Comparison of ENCODE assay signal across 27 mouse cellular contexts in genomic region chr3:125813798-125814197, GRCm38 (mm10).
DNase-seq lines count a peak whose midpoint lies in the region; ATAC-seq and TF ChIP-seq lines count a peak whose summit lies in the region.
"Had no signal": no experiment of that assay in that cellular context is flagged by ENCODE, and none has a peak within 500 bp of the region (broad histone marks: within the 10 kb centered on the region; RNA-seq: fewer than 3 reads in every experiment).

No protein-coding gene starts in this region.

- ATAC-seq in kidney, embryonic 15.5 days (replicated peaks; ENCODE audit: low FRiP score) = peak; percentile 85
- ATAC-seq in kidney, postnatal 0 days (replicated peaks; ENCODE audit: low FRiP score, low read depth) = no peak; the same call in 1 of the 2 replicates
- no peak for ATAC-seq in lung, postnatal 0 days
- ATAC-seq: CD4-positive, CD25-positive, alpha-beta regulatory T cell, adult 4 months; forebrain, embryonic 14.5 days; forebrain, embryonic 16.5 days had no signal

- H3K9me3 ChIP-seq in kidney, embryonic 15.5 days (replicated peaks) = no peaks in the 10 kb centered on the region
- no peaks in the 10 kb centered on the region for H3K9me3 ChIP-seq in kidney, postnatal 0 days (replicated peaks; ENCODE audit: low read length)
- H3K9me3 ChIP-seq in lung, postnatal 0 days (ENCODE audit: low read length) = no peaks in the 10 kb centered on the region
- H3K9me3 ChIP-seq: embryonic facial prominence, embryonic 13.5 days; embryonic facial prominence, embryonic 15.5 days; forebrain, embryonic 10.5 days; forebrain, embryonic 12.5 days had no signal

- no peak for TF ChIP-seq EP300 in lung, postnatal 0 days (IDR thresholded peaks at IDR 0.05)

- no peak overlapping the region for H3K4me3 ChIP-seq in kidney, embryonic 15.5 days (replicated peaks)
- H3K4me3 ChIP-seq in kidney, postnatal 0 days (replicated peaks; ENCODE audit: low read depth, low read length) = no peak overlapping the region
- H3K4me3 ChIP-seq in lung, postnatal 0 days (ENCODE audit: low read depth, low read length) = no peak overlapping the region
- H3K4me3 ChIP-seq: embryonic facial prominence, embryonic 13.5 days; embryonic facial prominence, embryonic 15.5 days; erythroblast, embryonic 14.5 days; forebrain, embryonic 10.5 days; forebrain, embryonic 12.5 days had no signal

- H3K9ac ChIP-seq in kidney, embryonic 15.5 days = no peak overlapping the region
- no peak overlapping the region for H3K9ac ChIP-seq in kidney, postnatal 0 days (ENCODE audit: low read depth, low read length)
- no peak overlapping the region for H3K9ac ChIP-seq in lung, postnatal 0 days (replicated peaks; ENCODE audit: low read depth)
- H3K9ac ChIP-seq: embryonic facial prominence, embryonic 13.5 days; embryonic facial prominence, embryonic 15.5 days; forebrain, embryonic 12.5 days had no signal

- H3K4me2 ChIP-seq in kidney, embryonic 15.5 days = no peak overlapping the region
- H3K4me2 ChIP-seq in kidney, postnatal 0 days (ENCODE audit: low read length) = no peak overlapping the region
- no peak overlapping the region for H3K4me2 ChIP-seq in lung, postnatal 0 days (replicated peaks; ENCODE audit: low read depth, low read length)
- H3K4me2 ChIP-seq: embryonic facial prominence, embryonic 13.5 days; embryonic facial prominence, embryonic 15.5 days; forebrain, embryonic 12.5 days had no signal

- 17% methylated on average over 4 of the region's 4 CpGs for WGBS in kidney, embryonic 15.5 days
- 18% methylated on average over 4 of the region's 4 CpGs for WGBS in kidney, postnatal 0 days
- WGBS in lung, postnatal 0 days = 58% methylated on average over 4 of the region's 4 CpGs

- H3K36me3 ChIP-seq in kidney, embryonic 15.5 days = no peaks in the 10 kb centered on the region
- no peaks in the 10 kb centered on the region for H3K36me3 ChIP-seq in kidney, postnatal 0 days (ENCODE audit: insufficient read depth, low read length)
- no peaks in the 10 kb centered on the region for H3K36me3 ChIP-seq in lung, postnatal 0 days (ENCODE audit: insufficient read depth, low read length)
- H3K36me3 ChIP-seq: embryonic facial prominence, embryonic 13.5 days; embryonic facial prominence, embryonic 15.5 days; forebrain, embryonic 10.5 days; forebrain, embryonic 12.5 days; G1E had no signal

- DNase-seq in cerebellum, postnatal 10 days = peak; percentile 11 to 12
- DNase-seq in cerebellum, adult 11 months = no peak
- no peak for DNase-seq in kidney, adult 11 months
- peak; percentile 45 for DNase-seq in kidney, postnatal 0 days (ENCODE audit: low spot score)
- no peak for DNase-seq in kidney, postnatal 36 days
- no peak for DNase-seq in lung, postnatal 0 days (ENCODE audit: low spot score)
- DNase-seq: adrenal gland, adult 2 months; adrenal gland, postnatal 10 days; adrenal gland, postnatal 25 days; B cell, adult 2 months; cerebellum, adult 11-12 months; cerebellum, adult 2 months; cerebellum, adult 9-10 months; cerebellum, postnatal 14 days; cerebellum, postnatal 36 days; embryo, embryonic 11 days had no signal

- H3K27ac ChIP-seq in kidney, embryonic 15.5 days = no peak overlapping the region
- H3K27ac ChIP-seq in kidney, postnatal 0 days = no peak overlapping the region
- H3K27ac ChIP-seq in lung, postnatal 0 days (ENCODE audit: low read length) = no peak overlapping the region
- H3K27ac ChIP-seq: embryonic facial prominence, embryonic 13.5 days; embryonic facial prominence, embryonic 15.5 days; forebrain, embryonic 10.5 days; forebrain, embryonic 12.5 days had no signal

- no peaks in the 10 kb centered on the region for H3K27me3 ChIP-seq in kidney, embryonic 15.5 days
- H3K27me3 ChIP-seq in kidney, postnatal 0 days (ENCODE audit: insufficient read depth, low read length) = no peaks in the 10 kb centered on the region
- H3K27me3 ChIP-seq in lung, postnatal 0 days (replicated peaks; ENCODE audit: insufficient read depth, low read length) = no peaks in the 10 kb centered on the region
- H3K27me3 ChIP-seq: CH12.LX; embryonic facial prominence, embryonic 13.5 days; embryonic facial prominence, embryonic 15.5 days; forebrain, embryonic 12.5 days had no signal

- no peak for TF ChIP-seq CTCF in kidney, postnatal 0 days (IDR thresholded peaks at IDR 0.05; ENCODE audit: low read depth)
- TF ChIP-seq CTCF in lung, postnatal 0 days (IDR thresholded peaks at IDR 0.05) = no peak

- H3K4me1 ChIP-seq in kidney, embryonic 15.5 days = no peaks in the 10 kb centered on the region
- no peaks in the 10 kb centered on the region for H3K4me1 ChIP-seq in kidney, postnatal 0 days (replicated peaks; ENCODE audit: insufficient read depth, low read length)
- no peaks in the 10 kb centered on the region for H3K4me1 ChIP-seq in lung, postnatal 0 days (ENCODE audit: insufficient read depth, low read depth, low read length)
- H3K4me1 ChIP-seq: embryonic facial prominence, embryonic 13.5 days; embryonic facial prominence, embryonic 15.5 days; forebrain, embryonic 10.5 days; forebrain, embryonic 12.5 days had no signal

Comparison
In these comparisons a context has a peak if more than half of its experiments do, and no peak if none do; other contexts are left out.
1. DNase-seq: peak in cerebellum, postnatal 10 days (2 of 2) and kidney, postnatal 0 days (single experiment); none in cerebellum, adult 11 months (single experiment), kidney, adult 11 months (single experiment), kidney, postnatal 36 days (0 of 2) and lung, postnatal 0 days (single experiment).